Comparison of ENCODE assay signal across 29 mouse cellular contexts in the genomic region with DNA sequence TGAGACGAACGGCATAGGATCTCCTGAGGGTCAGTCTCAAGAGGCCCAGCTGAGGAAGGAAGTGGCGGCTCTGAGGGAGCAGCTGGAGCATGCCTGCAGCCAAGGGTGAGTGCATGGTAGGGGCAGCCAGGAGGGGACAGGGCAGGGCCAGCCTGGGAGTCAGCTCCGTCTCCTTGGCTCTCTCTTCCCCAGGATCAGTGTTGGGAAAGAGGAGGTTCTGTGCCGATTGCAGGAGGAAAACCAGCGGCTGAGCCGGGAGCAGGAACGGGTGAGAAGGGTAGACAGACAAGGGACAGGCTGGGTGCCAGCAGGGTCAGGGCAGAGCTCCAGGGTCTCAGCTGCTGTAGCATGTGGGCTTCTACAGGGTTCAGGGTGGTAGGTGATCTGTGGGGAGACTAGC. TPM values are rescaled to one million over a fixed set of nuclear protein-coding genes. Genes with fewer than 3 reads are reported as not detected.
DNase-seq lines count a peak whose midpoint lies in the region; ATAC-seq lines count a peak whose summit lies in the region.
"Had no signal": no experiment of that assay in that cellular context is flagged by ENCODE, and none has a peak within 500 bp of the region (broad histone marks: within the 10 kb centered on the region; RNA-seq: fewer than 3 reads in every experiment).

No protein-coding gene starts in this region.

- no peaks in the 10 kb centered on the region for H3K9me3 ChIP-seq in limb, embryonic 15.5 days
- H3K9me3 ChIP-seq: heart, embryonic 13.5 days; kidney, embryonic 15.5 days; liver, embryonic 12.5 days had no signal

- H3K36me3 ChIP-seq in limb, embryonic 15.5 days = peaks cover 95% of the 10 kb centered on the region

- H3K27ac ChIP-seq in limb, embryonic 15.5 days = 0 out of 2 replicates have a peak overlapping the region, but pooled peaks have one; percentile 0
- H3K27ac ChIP-seq: gastrocnemius, adult 2 months; heart, adult 2 months; heart, embryonic 13.5 days; hindbrain, embryonic 14.5 days; kidney, embryonic 15.5 days; layer of hippocampus, adult 2 months; liver, embryonic 12.5 days; stomach, postnatal 0 days had no signal

- peak; percentile 48 for DNase-seq in cerebellum, adult 9-11 months
- no peak for DNase-seq in cerebellum, postnatal 36 days
- peak; percentile 59 to 64 for DNase-seq in lung, adult 18-20 months
- no peak for DNase-seq in lung, postnatal 36 days
- peak; percentile 64 for DNase-seq in lung, postnatal 14 days
- no peak for DNase-seq in urinary bladder, postnatal 36 days (ENCODE audit: low spot score in 2 of 2)
- DNase-seq in thymus, postnatal 36 days = no peak
- DNase-seq: adrenal gland, postnatal 14 days; gastrocnemius, adult 2 months; heart, adult 2 months; heart, postnatal 10 days; kidney, adult 18-20 months; kidney, postnatal 25 days; liver, postnatal 0 days; right cerebral cortex, postnatal 4 days; thymus, adult 2 months; thymus, postnatal 4 days had no signal

- no peaks in the 10 kb centered on the region for H3K27me3 ChIP-seq in limb, embryonic 15.5 days
- H3K27me3 ChIP-seq: heart, embryonic 13.5 days; kidney, embryonic 15.5 days; liver, embryonic 12.5 days had no signal

- ATAC-seq in limb, embryonic 15.5 days (ENCODE audit: insufficient number of reproducible peaks, low FRiP score, low TSS enrichment, low read depth) = no peak
- ATAC-seq: CD4-positive, CD25-positive, alpha-beta regulatory T cell, adult 4 months; forebrain, embryonic 16.5 days; liver, embryonic 12.5 days; liver, postnatal 0 days; midbrain, embryonic 16.5 days had no signal

- H3K9ac ChIP-seq in limb, embryonic 15.5 days = no peak overlapping the region
- H3K9ac ChIP-seq: heart, embryonic 13.5 days; hindbrain, embryonic 14.5 days; kidney, embryonic 15.5 days; liver, embryonic 12.5 days; liver, postnatal 0 days had no signal

- no peak overlapping the region for H3K4me2 ChIP-seq in limb, embryonic 15.5 days
- H3K4me2 ChIP-seq: heart, embryonic 13.5 days; hindbrain, embryonic 14.5 days; kidney, embryonic 15.5 days; liver, embryonic 12.5 days; midbrain, embryonic 11.5 days had no signal

- H3K4me1 ChIP-seq in limb, embryonic 15.5 days = no peaks in the 10 kb centered on the region
- H3K4me1 ChIP-seq: kidney, embryonic 15.5 days; liver, embryonic 12.5 days had no signal

- WGBS in limb, embryonic 15.5 days = 81% methylated on average over 8 of the region's 8 CpGs

- no peak overlapping the region for H3K4me3 ChIP-seq in limb, embryonic 15.5 days
- H3K4me3 ChIP-seq: erythroblast, embryonic 14.5 days; gastrocnemius, adult 2 months; heart, adult 2 months; heart, embryonic 13.5 days; kidney, embryonic 15.5 days; layer of hippocampus, adult 2 months; liver, embryonic 12.5 days had no signal

RNA-seq across cellular contexts. Expression of gene Cdc42bpg, which starts 8.3 kb away (rescaled TPM):
- 1.4 and 2.0 TPM in 2 replicates for polyA plus RNA-seq in limb, embryonic 15.5 days (2015; fragmentation: Nextera tagmentation; extraction: Ambion mirVana)

RNA-seq across cellular contexts. Expression of gene Men1, which starts 20.3 kb away (rescaled TPM):
- polyA plus RNA-seq in limb, embryonic 15.5 days (2015; fragmentation: Nextera tagmentation; extraction: Ambion mirVana) = 81.5 and 81.7 TPM in 2 replicates

RNA-seq across cellular contexts. Expression of gene Map4k2, which starts 26.4 kb away (rescaled TPM):
- 14.6 and 16.2 TPM in 2 replicates for polyA plus RNA-seq in limb, embryonic 15.5 days (2015; fragmentation: Nextera tagmentation; extraction: Ambion mirVana)

RNA-seq across cellular contexts. Expression of gene Ehd1, which starts 38.0 kb away (rescaled TPM):
- 93.6 and 103 TPM in 2 replicates for polyA plus RNA-seq in limb, embryonic 15.5 days (2015; fragmentation: Nextera tagmentation; extraction: Ambion mirVana)

RNA-seq across cellular contexts. Expression of gene Sf1, which starts 49.0 kb away (rescaled TPM):
- polyA plus RNA-seq in limb, embryonic 15.5 days (2015; fragmentation: Nextera tagmentation; extraction: Ambion mirVana) = 115 TPM in 2 replicates

Comparison
In these comparisons a context has a peak if more than half of its experiments do, and no peak if none do; other contexts are left out.
1. DNase-seq: peak in cerebellum, adult 9-11 months (single experiment), lung, adult 18-20 months (2 of 2) and lung, postnatal 14 days (single experiment); none in cerebellum, postnatal 36 days (0 of 2), lung, postnatal 36 days (single experiment), urinary bladder, postnatal 36 days (0 of 2) and thymus, postnatal 36 days (0 of 2).